Mouse (Mus musculus) limb, embryonic 10.5 days (tissue): ENCODE results near the gene Neu1. TPM values are rescaled to one million over a fixed set of nuclear protein-coding genes. Genes with fewer than 3 reads are reported as not detected.

Source experiments
- polyA plus RNA-seq: library from polyadenylated mRNA; unstranded; fragments of >200 nt; fragmentation: Nextera tagmentation; extraction: Ambion mirVana; gene quantifications from 2 replicates; pipeline ENCODE4 v1.2.1, GENCODE M21; 2016

Gene Neu1
- polyA plus RNA-seq, 1 experiment from 2014 or later: 16.1 TPM

Other genes with a start within 250 kb of the Neu1 start
- gene C4b, start 187.4 kb upstream of the Neu1 start, polyA plus RNA-seq: not detected in 2 replicates
- not detected in 2 replicates for gene Cyp21a1, start 126.7 kb upstream of the Neu1 start, polyA plus RNA-seq
- gene Stk19, start 94.3 kb upstream of the Neu1 start, polyA plus RNA-seq: 23.3 and 28.6 TPM in 2 replicates
- gene Dxo, start 94.2 kb upstream of the Neu1 start, polyA plus RNA-seq: 77.5 and 83.5 TPM in 2 replicates
- gene Skiv2l, start 81.0 kb upstream of the Neu1 start, polyA plus RNA-seq: 57.5 and 65.0 TPM in 2 replicates
- gene Nelfe, start 80.9 kb upstream of the Neu1 start, polyA plus RNA-seq: 151 and 155 TPM in 2 replicates
- 2.1 and 2.5 TPM in 2 replicates for gene Cfb, start 68.7 kb upstream of the Neu1 start, polyA plus RNA-seq
- 6.2 and 6.3 TPM in 2 replicates for gene Zbtb12, start 51.8 kb upstream of the Neu1 start, polyA plus RNA-seq
- 0.06 TPM in 1 of 2 replicates, not detected in the other for gene Gm20547, start 49.2 kb upstream of the Neu1 start, polyA plus RNA-seq
- gene C2, start 33.0 kb upstream of the Neu1 start, polyA plus RNA-seq: 0.29 and 0.40 TPM in 2 replicates
- 109 and 116 TPM in 2 replicates for gene Ehmt2, start 32.8 kb upstream of the Neu1 start, polyA plus RNA-seq
- gene Slc44a4, start 16.8 kb upstream of the Neu1 start, polyA plus RNA-seq: not detected in 2 replicates
- 0.08 and 0.14 TPM in 2 replicates for gene Hspa1b, start 28.0 kb downstream of the Neu1 start, polyA plus RNA-seq
- not detected in 2 replicates for gene Gm20481, start 38.7 kb downstream of the Neu1 start, polyA plus RNA-seq
- 1.1 and 1.4 TPM in 2 replicates for gene Hspa1a, start 40.9 kb downstream of the Neu1 start, polyA plus RNA-seq
- gene Hspa1l, start 41.5 kb downstream of the Neu1 start, polyA plus RNA-seq: 0.58 and 0.85 TPM in 2 replicates
- gene Lsm2, start 50.6 kb downstream of the Neu1 start, polyA plus RNA-seq: 320 and 365 TPM in 2 replicates
- 222 and 267 TPM in 2 replicates for gene Vars, start 69.7 kb downstream of the Neu1 start, polyA plus RNA-seq
- gene Vwa7, start 85.3 kb downstream of the Neu1 start, polyA plus RNA-seq: 0.15 and 0.23 TPM in 2 replicates
- gene Sapcd1, start 96.8 kb downstream of the Neu1 start, polyA plus RNA-seq: 1.2 and 1.4 TPM in 2 replicates
- 5.2 and 5.4 TPM in 2 replicates for gene Msh5, start 115.5 kb downstream of the Neu1 start, polyA plus RNA-seq
- gene Clic1, start 118.7 kb downstream of the Neu1 start, polyA plus RNA-seq: 174 and 186 TPM in 2 replicates
- gene Ddah2, start 127.8 kb downstream of the Neu1 start, polyA plus RNA-seq: 453 and 568 TPM in 2 replicates
- not detected in 2 replicates for gene Ly6g6c, start 134.1 kb downstream of the Neu1 start, polyA plus RNA-seq
- 0.36 and 0.46 TPM in 2 replicates for gene Mpig6b, start 134.9 kb downstream of the Neu1 start, polyA plus RNA-seq
- 0.81 and 0.95 TPM in 2 replicates for gene Ly6g6e, start 145.6 kb downstream of the Neu1 start, polyA plus RNA-seq
- gene Ly6g6d, start 146.8 kb downstream of the Neu1 start, polyA plus RNA-seq: 0.80 and 1.1 TPM in 2 replicates
- 0.56 and 0.66 TPM in 2 replicates for gene Ly6g6f, start 154.4 kb downstream of the Neu1 start, polyA plus RNA-seq
- gene Abhd16a, start 158.0 kb downstream of the Neu1 start, polyA plus RNA-seq: 53.3 and 63.6 TPM in 2 replicates
- gene Ly6g5c, start 177.0 kb downstream of the Neu1 start, polyA plus RNA-seq: not detected in 2 replicates
- 1.4 and 1.7 TPM in 2 replicates for gene Ly6g5b, start 184.2 kb downstream of the Neu1 start, polyA plus RNA-seq
- 33.9 and 35.8 TPM in 2 replicates for gene Gpank1, start 190.2 kb downstream of the Neu1 start, polyA plus RNA-seq
- gene Csnk2b, start 190.8 kb downstream of the Neu1 start, polyA plus RNA-seq: 299 and 317 TPM in 2 replicates
- 8.4 and 8.5 TPM in 2 replicates for gene D17H6S53E, start 195.1 kb downstream of the Neu1 start, polyA plus RNA-seq
- gene Apom, start 200.8 kb downstream of the Neu1 start, polyA plus RNA-seq: 0.39 and 0.56 TPM in 2 replicates
- 74.2 and 74.7 TPM in 2 replicates for gene Bag6, start 203.9 kb downstream of the Neu1 start, polyA plus RNA-seq
- gene Prrc2a, start 233.6 kb downstream of the Neu1 start, polyA plus RNA-seq: 213 and 229 TPM in 2 replicates
- 1.5 and 1.8 TPM in 2 replicates for gene Aif1, start 244.8 kb downstream of the Neu1 start, polyA plus RNA-seq